Mouse (Mus musculus) 3T3-L1 (cell line): ENCODE measurements around the gene Plcb1.

Experiments
- DNase-seq: peaks from one replicate; pipeline ENCODE4 v3.0.0-alpha.2; 2015; ENCODE audit warnings: low read depth, low spot score

Plcb1 gene

GRCm38 (mm10) chr2:135507111-135507510, 721.2 kb downstream of the Plcb1 start:
- no peak for DNase-seq

- DNase-seq, result no peak
Measured at GRCm38 (mm10) chr2:135518956-135519355, 733.1 kb downstream of the Plcb1 start.
